Mouse (Mus musculus) lung, postnatal 4 days (tissue): ENCODE measurements around the gene Ssbp3.

Experiments
- DNase-seq, 2 experiments: peaks; one replicate each; pipeline ENCODE4 v3.0.0; 2021

Ssbp3 gene

DNA sequence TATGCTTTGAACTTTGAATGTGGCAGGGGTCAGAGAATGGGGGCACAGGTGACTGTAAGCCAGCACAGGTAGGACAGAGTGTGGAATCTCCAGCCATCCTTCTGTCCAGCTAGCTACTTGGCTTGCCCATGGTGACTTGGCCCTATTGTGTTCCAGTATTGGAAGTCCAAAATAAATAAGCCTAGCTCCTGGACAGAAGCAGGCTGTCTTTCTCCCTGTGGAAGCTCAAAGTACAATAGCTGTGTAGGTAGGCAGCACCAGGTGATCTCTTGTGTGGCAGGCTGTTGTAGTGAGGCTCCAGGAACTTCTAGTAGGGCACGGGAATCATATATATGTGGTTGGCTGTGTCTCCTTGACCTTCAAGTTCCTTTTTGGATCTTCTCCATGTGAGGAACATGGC, 50.8 kb downstream of the Ssbp3 start:
- DNase-seq: no peak

DNA sequence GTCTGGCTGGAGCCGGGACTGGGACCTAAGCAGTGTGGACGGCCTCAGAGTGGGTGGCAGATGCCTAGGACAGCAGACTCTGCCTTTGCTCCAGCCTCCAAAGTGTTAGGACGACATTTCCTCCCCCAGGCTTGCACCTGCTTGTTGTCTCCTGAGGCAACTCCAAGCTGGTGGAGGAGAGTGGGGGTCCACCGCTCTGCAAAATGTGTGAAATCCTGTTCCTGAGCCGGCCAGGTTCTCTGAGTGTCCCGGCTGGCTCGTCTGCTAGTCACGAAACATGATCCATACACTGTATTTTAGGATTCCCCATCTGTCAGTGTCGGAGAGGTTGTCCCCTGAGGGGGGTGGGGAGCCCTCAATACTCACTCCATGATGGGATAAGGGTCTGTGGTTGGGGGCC, 53.9 kb downstream of the Ssbp3 start:
- DNase-seq: no peak

DNA sequence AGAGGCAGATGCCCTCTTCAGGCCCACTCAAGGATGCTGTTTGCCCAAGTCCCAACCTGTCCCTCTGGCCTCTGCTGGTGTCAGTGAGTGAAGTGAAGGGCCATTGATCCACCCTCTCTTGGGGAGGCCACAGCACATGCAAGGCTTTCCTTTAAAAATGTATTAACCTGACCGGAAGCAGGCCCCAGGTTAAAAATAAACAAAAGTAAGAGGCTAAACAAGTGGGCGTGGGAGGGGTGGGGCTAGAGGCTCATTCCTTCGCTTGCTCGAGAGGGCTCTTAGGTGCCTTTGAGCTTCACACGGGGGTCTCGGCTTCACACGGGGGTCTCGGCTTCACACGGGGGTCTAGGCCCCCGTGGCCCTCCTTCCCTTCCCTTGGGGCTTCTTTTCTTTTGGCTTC, 54.5 kb downstream of the Ssbp3 start:
- DNase-seq: no peak

DNA sequence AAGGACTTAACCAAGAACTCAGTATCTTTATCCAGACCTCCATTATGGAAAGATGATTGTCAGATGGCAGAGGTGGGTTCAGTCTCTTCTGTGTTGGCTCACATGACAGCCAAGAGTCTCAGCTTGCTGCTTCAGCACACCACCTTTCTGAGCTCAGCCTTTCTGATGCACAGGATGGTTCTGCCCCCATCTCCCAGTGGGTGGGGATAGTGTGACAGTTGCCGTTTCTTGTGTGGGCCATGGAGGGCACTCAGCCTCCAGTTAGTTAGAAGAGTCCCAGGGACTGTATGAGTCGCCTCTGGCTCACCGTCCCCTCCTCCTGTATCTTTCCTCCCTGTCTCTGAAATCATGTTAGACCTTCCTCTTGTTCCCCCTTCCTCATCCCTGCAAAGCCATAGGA, 55.9 kb downstream of the Ssbp3 start:
- DNase-seq: no peak

- DNase-seq: no peak
Measured at GRCm38 (mm10) chr4:106968910-106969309, 58.4 kb downstream of the Ssbp3 start.

- DNase-seq: no peak
Measured at GRCm38 (mm10) chr4:106970786-106971185, 60.3 kb downstream of the Ssbp3 start.

GRCm38 (mm10) chr4:106972061-106972460, 61.6 kb downstream of the Ssbp3 start:
- DNase-seq: no peak

DNA sequence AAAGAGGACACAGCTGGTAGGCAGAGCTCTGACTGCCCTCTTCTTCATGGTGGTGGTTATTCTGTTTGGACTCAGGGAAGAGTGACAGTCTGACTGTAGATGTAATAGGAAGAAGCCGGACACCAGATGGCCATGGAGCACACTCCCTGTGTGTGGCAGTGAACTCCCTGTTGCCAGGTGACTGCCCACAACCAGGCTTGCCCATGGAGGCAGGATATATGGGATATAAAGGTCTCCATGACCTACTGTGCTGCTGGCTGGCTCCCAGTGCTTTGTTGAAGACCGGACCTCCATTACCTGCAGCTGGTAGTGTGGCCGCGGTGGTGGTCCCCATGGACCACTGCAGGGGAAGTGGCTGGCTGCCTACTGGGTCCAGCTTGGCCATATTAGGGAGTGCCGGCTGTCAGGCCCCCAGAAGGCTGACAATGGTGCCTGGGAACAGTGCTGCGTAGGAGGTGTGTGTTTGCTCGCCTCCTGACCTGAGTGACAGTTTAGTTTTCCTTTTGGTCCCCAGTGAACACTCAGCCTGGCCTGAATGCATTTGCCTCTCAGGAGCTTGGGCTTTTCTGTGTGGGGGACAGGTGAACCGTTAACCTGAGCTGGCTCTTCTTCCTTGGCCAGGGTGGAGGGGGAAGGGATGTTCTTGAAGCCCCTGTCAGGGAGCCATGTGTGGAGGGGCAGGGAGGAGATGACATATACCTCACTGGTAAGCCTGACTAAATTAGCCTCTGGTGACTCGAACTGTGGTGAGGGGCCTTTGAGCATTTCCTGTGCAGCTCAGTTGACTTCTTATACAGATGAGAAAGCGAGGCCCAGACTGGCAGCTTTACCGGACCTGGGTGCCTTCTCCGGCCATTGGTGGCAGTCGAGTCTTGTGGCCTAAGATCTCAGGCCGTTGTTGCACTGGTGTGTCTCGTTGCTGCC, 62.2 kb downstream of the Ssbp3 start:
- no peak for DNase-seq

DNA sequence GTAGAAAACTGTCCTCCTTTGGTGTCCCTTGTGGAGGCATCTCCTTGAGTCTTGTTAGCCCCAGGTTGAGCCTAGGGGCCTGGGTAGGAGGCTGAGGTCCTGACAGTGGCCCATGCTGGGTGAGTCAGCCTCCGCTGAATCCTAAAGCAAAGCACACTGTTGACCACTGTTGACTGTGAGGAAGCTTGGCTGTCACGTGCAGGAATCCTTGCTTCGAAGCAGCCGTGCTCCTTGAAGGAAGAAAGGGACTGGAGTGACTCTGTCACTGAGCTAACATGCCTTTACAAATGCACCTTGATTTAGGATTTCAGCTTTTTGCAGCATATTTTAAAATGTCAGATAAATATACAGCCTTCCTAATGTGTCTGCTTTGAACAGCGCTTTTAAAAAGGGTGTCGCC, 64.8 kb downstream of the Ssbp3 start:
- DNase-seq: no peak

DNA sequence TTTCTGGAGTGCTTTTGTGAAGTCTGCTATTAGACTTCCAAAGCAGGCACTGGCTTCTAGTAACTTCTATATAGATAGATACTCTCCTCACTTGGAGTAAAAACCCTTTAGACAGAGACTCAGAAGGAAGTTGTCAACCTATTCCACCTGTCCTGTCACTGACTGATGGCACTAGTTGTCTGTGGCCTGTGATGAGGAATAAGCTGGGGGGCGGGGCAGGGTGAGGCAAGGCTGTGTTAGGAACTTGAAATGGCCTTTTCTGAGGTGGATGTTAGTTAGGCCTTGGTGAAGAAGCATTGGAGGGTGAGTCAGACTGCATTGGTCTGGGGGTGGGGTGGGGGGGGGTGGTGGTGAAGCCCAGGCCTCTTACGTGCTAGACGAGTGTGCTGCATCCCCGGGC, 65.4 kb downstream of the Ssbp3 start:
- DNase-seq: no peak

GRCm38 (mm10) chr4:106976576-106976975, 66.1 kb downstream of the Ssbp3 start:
- no peak for DNase-seq

DNA sequence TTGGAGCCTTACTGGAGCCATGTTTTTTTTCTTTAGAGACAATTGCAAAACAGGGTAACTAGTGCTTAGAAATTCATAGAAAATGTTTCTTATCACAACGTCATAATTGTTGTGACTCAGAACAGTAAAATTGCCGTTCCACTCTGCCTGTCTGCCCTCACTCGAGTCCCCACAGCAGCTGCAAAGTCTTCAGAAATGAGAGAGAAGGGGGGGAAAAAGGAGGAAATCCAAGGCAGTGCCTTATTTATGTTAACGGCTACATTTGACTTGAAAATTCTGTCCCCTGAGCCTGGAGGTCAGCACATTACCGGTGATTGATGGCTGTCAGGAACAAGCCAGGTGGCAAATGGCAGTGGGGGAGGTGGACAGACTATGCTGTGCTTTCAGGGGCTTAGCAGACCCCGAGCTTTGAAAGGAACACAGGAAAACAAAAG, 66.7 kb downstream of the Ssbp3 start:
- no peak for DNase-seq

DNA sequence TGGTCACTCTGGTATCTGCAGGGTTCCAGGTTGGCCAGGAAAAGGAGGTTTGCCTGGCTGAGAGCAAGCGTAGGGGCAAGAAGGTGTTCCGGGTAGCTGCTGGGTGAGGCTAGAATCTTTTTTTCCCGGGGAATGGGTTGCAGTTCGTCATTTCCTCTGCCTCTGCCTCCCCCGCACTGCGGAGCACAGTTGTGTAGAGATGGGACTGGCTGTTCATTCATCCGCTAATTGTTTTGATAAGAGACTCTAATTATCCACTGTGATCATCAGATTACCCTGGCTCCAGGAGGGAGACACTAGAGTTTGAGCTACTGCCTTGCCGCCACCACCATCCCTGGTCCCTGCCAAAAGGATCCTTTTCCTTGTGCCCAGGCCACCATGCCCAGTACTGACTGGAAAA, 67.9 kb downstream of the Ssbp3 start:
- DNase-seq: peak in 1 of 2 experiments; percentile 40

DNA sequence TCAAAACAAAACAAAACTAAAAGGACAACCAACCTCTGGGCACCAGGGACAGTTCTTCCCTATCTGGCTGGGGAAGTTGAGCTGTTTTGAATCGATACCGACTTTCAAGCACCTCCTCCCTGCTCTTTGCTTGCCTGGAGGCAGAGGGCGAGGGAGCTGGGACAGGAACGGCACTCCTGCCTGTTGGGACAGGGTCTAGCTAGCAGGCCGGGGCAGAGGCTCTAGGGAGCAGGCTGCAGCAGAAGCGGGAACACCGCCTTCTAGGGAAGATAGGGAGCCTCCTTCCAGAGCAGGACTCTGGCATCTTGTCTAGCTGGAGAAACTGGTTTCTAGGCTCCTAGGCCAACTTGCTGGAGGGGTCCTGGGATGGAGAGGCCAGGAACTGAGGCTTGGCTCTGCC, 70.2 kb downstream of the Ssbp3 start:
- DNase-seq: no peak

GRCm38 (mm10) chr4:106981385-106982103, 71.0 kb downstream of the Ssbp3 start:
- DNase-seq: no peak

DNA sequence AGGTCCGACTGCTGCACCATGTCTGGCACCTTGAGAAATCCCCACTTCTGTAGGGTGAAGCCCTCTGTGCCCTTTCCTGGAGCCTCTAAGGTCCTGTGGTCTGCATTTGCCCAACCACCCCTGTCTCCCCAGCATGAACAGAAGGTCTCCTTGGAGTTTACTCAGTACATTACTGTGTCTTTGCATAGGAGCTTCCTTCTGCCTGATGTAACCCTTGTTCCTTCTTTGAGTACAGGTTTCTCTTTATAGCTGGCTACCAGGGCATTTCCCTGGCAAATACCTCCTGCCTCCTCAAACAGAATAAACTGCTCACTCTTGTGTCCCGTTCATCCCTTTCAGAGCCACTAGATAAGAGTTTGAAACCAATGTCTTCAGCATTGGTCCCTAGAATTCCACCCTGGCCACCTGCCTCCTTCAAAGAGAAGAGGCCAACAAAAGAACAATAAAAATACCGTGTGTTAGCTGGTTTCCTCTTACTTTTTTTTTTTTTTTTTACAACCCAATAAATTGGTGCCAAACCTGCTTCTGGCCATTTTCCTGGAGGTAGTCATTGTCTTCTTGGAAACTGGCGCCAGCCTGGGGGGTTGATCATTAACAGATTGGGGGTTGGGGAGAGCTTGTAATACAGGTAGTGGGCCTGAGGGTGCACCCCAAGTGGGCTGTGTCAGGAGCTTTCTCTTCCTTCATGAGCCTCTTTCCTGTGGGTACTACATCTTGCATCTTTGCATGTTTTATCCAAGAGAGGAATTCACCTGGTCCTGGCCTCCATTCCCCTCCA, 72.0 kb downstream of the Ssbp3 start:
- no peak for DNase-seq

DNA sequence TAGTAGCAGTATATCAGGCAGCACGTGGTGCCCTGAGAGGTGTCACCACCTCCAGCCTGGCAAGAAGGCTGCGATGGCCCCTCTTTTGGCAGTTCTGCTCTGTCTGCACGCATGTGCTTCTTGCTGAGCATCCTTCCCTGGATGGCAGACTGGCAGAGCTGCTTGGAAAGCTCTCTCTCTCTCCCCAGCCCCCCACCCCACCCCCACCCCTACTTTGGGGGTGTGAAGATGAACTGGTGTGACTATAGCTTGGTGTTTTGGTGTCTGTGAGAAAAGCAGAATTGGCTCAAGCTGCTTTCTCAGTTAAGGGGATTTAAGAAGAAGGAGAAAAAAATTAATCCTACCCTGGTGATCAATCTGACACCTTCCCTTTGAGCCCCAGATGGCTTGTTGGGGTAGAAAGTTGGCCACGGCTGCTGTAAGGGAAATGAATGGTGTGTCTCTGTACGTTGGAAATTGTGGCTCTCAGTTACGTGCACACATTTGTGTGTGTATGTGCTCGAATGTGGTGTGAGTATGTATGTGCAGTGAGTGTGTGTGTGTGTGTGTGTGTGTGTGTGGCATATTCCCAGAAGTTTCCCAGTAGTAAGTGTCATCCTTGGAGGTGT, 73.5 kb downstream of the Ssbp3 start:
- no peak for DNase-seq

DNA sequence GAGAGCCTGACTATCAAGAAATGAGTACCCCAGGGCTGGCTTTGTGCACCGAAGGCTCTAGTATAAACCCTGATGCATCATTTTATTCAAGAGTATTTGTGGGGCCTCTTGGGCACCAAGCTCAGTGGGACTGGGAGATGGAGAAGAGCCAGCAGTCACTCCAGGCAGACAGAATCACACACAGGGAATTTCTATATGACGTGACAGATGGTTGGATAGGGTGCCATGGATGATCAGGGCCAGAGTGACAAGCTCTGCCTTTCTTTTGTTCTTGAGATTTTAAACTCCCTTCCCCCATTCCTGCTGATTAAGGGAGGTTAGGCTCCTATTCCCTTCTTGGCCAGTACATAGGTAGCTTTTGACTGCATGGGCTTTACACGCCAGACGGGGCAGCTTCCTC, 74.8 kb downstream of the Ssbp3 start:
- no peak for DNase-seq

GRCm38 (mm10) chr4:106985899-106986832, 75.7 kb downstream of the Ssbp3 start:
- DNase-seq: peak; percentile 23 to 46

- peak; percentile 80 to 88 for DNase-seq
Measured at GRCm38 (mm10) chr4:106987725-106988364, 77.3 kb downstream of the Ssbp3 start.

GRCm38 (mm10) chr4:106988886-106989225, 78.4 kb downstream of the Ssbp3 start:
- no peak for DNase-seq
